Mouse (Mus musculus) heart, adult 8-10 months (tissue): ENCODE results near the gene Arhgap10. TPM values are rescaled to one million over a fixed set of nuclear protein-coding genes. Genes with fewer than 3 reads are reported as not detected.

ENCODE experiments used
- DNase-seq: peaks from one replicate; pipeline ENCODE4 v3.0.0; 2022; ENCODE audit warnings: low spot score
- total RNA-seq, 4 experiments: library from RNA; stranded (reverse); gene quantifications; 2 replicates each; pipeline ENCODE4 v1.2.4; 2022

Gene Arhgap10
- 10 to 100 TPM; 48.4 to 53.0 (median 51.7) TPM for total RNA-seq

DNA sequence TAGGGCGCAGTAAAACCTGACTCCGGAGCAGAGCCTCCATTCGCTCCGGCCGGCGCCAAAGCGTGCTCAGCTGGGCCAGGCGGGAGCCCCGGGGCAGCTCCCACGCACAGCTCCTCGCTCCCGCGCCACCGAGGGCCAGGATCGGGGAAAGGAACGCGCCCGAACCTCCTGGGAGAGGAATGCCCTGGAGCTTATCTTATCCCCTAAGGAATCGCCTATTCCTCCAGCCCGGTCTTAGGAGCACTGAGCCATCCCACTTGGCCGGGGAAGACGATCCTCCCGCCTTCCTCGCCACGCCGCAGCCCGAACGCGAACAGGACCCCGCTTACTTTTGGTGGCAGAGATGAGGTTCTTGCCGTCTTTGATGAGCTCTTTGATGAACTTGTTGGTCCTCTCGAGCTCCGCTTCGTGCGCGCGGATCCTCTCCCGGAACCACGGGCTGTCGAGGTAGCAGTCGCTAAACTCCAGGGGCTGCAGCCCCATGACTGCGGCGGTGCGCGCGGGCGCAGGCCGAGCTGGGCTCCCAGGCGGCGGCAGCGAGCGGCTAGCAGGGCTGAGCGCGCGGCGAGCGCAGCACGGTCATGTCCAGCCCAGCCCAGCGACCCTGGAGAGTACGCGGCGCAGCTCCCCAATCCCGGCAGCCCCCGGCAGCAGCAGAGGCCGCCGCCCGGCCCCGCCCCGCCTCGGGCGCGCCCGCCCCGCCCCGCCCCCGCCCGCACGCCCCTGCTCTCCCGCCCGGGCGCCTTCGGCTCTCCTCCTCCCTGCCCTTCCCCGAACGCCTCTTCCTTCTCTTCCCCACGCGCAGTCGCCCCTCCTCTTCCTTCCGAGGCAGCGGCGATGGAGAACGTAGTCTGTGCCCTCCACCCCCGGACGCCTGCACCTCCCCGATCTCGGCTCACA is at the start of gene Arhgap10:
TSS of gene Arhgap10 (minus strand) at position 653 of the 900 bp plus-strand sequence.
- peak; percentile 84 for DNase-seq

DNA sequence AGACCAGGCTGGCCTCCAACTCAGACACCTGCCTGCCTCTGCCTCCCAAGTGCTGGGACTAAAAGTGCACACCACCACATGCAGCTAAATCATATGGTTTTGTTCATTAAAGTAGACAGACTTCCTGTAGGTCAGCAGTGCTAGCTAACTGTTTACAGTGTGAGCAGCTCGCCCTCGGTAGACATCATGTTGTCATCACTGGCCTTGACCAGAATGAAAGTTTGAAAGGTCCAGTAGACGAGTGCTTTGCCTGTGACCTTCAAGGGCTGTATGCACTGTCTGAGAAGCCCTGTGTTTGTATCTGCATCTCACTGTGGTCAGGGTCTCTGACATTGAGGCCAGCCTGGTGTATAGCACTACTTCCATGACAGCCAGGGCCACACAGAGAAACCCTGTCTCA is 43.7 kb upstream of the Arhgap10 start:
- no peak for DNase-seq

DNA sequence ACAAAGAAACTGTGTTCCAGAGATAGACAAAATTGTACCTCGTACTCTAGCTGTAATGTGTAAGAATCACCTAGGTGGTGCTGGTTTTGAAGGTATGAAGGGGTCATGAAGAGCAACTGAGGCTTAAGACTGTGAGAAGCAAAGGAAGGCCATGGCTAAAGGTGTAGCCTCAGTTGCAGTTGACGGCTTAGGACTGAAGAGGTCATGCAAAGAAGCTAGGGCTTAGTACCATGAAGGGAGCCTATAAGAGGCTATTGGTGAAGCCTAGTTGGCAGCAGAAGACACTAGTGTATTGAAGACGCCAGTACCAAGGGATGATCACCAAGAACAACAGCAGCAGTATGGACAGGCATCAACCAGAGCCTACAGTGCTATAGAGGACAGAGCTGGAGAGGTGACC is 34.7 kb upstream of the Arhgap10 start:
- no peak for DNase-seq

DNA sequence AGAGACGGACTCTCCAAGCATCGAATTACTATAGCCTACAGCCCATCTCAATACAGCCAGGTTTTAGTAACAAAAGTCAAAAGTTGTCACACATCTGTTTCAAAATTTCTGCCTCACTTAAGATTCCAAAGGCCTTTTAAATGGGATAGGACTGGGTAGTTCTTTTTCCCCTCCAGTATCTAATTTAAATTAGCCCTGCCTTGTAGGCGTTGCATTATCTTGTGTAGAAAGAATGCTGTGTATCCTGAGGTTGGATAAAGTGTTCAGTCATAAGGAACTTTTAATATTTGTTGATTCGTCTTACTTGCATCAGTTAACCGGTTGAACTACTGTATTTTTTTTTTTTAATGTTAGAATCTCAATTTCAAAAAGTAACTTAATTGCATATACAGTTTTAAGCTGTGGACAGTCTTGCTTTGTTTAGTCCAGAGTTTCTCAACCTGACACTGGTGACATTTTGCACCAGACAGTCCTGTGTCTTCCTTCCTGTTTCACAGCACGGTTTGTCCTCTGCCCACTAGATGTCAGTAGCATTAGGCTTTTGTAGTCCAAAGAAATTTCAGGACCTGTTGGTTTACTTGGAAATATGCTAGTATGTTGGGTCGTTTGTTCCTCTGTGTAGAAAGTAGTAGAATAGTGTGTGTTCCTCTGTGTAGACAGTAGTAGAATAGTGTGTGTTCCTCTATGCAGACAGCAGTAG is 32.3 kb upstream of the Arhgap10 start:
- DNase-seq, result peak; percentile 44

DNA sequence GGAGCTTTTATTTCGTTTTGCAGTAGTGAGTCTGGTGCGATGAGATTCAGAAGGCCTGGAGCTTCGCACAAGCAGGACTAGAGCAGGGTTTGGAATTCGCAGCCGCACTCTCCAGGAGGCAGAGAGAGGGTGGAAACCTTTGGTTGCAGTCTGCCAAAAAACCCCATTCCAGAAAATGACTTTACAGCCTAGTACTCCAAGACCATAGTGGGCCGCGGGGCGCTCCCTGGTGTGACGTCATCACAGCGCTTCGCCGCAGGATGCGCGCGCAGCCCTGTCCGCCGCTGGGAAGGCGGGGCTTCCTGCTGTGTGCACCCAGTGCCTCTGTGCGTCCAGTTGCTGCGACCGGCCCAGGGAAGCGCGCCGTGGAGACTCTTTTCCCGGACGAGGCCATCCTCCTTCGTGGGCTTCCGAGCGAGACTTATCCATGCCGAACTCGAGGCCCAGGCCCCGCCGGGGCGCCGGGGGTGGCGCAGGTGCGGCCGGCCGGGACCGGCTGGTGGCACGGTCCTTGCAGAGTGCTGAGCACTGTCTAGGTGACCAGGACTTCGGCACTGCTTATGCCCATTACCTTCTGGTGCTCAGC is 31.5 kb upstream of the Arhgap10 start, which contains the start of gene Prmt9:
TSS of gene Prmt9 (plus strand) at position 277 of the 586 bp plus-strand sequence.
- DNase-seq, result peak; percentile 95

DNA sequence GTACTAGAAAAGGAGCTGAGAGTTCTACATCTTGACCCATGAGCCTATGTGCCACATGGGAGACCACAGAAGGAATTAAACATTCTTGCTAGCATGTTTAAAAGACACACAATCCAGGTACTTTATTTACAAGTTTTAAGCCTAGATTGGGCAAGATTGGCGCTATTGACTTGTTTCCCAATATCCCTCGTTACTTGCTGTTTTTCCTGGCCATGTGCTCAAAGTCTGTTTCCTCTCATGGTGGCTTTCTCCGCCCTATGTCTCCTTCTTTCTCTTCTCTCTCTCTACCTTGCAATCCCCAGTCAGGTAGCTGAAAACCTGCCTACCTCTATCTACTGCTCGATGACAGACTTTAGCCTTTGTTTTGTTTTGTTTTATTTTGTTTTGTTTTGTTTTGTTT is 27.9 kb upstream of the Arhgap10 start:
- DNase-seq, result no peak

DNA sequence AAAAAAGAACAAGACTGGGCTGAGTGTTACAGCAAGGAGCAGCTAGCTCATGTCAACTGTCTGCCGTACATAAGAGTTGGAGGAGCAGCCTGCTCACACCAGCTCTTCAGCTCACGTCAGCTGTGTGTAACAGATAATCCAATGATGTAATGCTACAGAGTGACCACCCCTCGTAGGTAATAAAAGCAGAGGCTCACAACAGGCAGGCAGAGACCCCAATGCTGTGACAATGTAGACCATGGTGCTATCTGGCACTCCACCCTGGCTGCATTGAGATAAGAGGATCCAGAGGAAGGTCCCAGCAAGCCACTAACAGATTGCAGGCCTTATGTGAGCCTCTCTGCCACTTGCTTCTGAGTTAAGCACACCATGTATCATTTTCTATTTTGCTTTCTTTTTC is 26.7 kb upstream of the Arhgap10 start:
- DNase-seq, result no peak

- no peak for DNase-seq
Measured at GRCm38 (mm10) chr8:77543152-77543777, 25.5 kb upstream of the Arhgap10 start.

DNA sequence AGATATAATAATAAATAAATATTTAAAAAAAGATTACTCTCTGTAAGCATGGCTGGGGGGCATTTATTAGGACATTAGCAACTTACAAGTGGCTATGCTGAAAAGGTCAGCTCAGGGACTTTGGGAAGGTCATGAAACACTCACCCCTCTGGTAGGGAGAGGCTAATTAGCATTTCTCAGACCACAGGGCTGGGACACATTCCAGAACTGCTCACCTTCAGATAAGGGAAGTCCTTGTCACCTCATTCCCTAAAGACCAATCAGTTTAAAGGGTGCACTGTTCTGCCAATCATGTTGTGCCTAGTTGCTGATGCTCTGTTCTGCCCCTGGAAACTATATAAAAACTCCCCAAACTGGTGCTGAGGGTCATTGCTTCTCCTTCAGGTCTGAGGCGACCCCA is 20.5 kb upstream of the Arhgap10 start:
- DNase-seq, result no peak

DNA sequence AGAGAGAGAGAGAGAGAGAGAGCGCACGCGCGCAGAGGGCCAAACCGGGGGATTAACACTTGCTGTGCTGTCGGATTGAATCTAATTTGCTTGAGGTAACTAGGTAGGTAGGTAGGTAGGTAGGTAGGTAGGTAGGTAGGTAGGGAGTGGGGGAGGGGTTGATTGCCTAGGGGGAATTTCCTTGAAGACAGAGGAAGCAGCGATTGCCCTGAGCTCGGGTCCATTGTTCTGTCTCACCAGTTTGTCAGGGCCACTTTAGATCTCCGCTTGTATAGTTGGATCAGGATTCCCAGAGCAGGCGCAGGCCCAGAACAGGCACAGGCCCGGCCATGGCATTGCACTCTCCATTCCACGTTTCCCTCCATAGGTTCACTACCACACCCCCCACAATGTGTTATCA is 19.1 kb upstream of the Arhgap10 start:
- no peak for DNase-seq

DNA sequence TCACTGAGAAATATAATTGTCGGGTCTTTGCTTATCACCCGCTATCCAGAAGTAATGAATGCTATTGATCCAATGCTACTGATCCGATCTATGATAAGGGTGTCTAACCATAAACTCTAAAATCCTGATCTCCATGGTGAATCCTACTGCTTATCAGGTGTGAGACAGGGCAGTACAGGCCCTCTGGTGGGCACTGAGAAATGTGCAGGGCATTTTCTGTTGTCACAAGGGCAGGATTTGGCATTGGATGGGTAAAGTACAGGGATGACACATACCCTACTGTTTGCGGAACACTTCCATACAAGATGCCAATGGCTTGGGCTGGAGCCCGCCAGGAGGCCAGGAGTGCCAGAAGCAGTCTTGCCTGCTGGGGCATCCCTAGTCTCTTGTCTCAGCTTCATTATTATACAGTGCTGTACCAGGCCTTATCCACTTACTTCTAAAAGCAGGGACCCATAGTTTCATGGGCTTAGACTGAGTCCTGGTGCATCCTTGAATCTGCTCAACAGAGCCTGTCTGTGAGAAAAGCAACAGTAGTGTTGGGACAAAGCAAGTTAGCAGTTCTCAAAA is 17.4 kb upstream of the Arhgap10 start:
- no peak for DNase-seq

- DNase-seq, result no peak
Measured at GRCm38 (mm10) chr8:77534358-77534992, 16.7 kb upstream of the Arhgap10 start.

DNA sequence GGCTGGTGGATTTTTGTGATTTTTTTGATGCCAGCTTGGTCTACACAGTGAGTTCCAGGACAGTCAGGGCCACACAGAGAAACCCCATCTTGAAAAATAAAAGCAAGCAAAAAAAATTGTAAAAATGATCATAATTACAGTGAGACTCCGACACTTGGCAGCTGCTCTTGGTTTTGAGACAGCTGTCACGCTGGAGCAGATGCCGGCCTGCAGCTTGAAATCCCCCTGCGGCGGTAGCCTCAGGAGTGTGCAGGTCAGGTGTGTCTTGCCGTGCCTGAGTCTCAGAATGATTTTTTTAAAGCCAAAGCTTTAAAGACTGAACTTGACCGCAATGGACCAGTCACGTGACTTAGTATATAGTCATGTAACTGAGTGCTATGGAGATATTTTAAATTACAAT is 8.4 kb upstream of the Arhgap10 start:
- no peak for DNase-seq

DNA sequence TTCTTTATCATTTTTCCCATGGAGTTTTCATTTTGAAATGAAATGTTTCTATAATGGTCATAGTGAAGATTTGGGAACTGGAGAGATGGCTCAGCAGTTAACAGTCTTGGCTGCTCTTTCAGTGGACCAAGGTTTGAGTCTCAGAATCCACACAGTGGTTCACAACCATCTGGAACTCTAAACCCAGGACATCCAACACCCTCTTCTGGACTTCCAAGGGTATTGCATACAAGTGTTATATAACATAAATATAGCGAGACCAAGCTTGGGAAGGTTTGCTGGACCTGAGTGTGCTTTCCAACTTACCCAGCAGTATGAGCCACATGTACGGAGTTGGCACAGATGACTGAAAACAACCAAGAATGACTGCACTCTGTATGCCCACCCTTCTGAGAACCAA is 7.2 kb upstream of the Arhgap10 start:
- DNase-seq, result no peak

DNA sequence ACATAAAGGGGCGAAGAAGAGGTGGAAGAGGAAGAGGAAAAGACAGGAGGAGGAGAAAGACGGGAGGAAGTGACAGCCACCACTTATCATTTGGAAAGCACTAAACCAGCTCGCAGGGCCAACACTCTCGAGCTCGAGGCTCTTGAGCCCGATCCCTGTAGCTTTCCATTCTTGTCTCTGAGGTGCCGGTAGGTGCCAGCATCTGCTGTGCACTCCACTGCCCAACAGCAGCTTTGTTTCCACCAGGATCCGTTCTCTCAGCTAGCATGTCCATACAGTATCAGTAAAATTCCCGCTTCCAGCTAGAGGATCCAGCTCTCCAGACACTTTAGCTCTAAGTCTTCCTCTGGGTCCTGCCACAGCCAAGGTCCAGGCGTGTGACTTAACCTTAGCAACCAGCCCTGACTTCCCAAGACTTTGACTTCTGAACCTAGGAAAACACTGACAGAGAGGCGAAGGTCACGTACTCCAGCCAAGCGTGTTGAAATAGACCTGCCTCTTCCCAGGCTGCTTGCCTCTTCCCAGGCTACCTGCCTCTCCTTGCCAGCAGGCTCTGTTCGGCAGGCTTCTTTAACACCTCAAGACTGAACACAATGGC is 6.4 kb upstream of the Arhgap10 start:
- no peak for DNase-seq

DNA sequence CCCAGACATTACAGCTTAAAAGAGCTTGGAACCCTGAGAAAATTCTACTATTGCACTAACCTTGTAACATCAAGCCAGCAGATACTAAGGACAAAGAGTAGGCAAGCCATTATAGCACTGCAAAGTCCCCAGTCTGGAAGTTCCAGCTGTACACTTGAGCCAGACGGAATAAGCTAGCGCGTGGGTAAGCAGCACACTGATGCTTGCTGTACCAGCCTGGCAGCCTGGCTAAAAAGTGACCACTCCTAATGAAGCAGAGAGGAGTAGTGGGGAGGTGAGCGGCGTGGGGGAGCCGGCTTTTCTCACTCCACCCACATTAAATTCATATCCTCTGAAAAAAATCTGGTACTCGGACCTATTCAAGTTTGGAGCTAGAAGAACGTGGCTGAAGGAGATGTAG is 5.2 kb upstream of the Arhgap10 start:
- no peak for DNase-seq

DNA sequence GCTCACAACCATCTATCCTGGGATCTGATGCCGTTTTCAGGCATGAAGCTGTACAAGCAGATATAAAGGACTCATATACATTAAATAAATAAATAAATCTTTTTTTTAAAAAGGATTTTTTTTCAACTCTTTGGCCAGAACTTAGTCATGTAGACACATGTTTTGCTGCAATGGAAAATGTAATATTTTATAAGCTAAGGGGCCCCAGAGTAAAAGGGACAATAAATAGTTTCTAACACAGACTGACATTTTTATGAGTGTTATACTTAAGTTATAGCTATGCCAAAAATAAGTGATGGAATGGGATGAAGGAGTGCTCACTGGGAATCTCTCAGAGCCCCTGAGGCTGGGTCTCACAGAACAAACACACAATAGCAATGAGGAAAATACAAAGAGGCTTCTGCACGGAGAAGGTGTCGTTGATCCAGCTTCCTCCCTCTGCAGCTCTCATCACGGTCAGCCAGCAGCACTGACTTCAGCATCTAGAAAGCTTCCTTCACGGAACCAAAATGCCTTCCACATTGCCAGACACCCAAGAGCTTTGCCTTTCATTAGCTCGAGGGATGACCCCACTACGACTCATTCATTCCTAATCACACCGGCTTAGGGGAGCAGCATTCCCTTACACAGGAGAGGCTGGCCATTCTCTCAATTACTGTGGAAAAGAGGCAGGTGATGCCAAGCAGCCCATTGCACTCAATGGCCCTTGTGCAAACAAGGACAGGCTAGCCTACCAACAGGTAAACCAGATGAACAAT is 3.5 kb upstream of the Arhgap10 start:
- DNase-seq, result no peak

DNA sequence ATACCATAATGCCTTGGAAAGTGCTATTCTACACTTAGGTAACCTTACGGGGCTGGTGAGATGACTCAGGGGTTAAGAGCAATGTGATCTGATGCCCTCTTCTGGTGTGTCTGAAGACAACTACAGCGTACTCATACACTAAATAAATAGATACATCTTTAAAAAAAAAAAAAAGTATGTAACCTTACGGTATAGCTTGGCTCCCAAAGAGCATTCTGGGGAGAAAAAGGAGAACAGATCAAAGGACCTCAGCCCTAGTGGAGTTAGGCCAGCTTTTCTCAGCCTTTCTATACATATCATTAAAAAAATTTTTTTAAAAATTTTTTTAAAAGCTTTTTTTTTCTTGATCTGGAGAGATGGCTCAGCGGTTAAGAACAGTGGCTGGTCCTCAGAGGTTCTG is 2.8 kb upstream of the Arhgap10 start:
- DNase-seq, result no peak

GRCm38 (mm10) chr8:77518201-77519115 is 705 bp upstream of the Arhgap10 start:
- no peak for DNase-seq
